Mouse (Mus musculus): ENCODE results near the gene Myo18a. TPM values are rescaled to one million over a fixed set of nuclear protein-coding genes. Genes with fewer than 3 reads are reported as not detected.

Gene Myo18a
- polyA plus RNA-seq, 1 experiment from 2014 or later: 44.1 TPM

DNA sequence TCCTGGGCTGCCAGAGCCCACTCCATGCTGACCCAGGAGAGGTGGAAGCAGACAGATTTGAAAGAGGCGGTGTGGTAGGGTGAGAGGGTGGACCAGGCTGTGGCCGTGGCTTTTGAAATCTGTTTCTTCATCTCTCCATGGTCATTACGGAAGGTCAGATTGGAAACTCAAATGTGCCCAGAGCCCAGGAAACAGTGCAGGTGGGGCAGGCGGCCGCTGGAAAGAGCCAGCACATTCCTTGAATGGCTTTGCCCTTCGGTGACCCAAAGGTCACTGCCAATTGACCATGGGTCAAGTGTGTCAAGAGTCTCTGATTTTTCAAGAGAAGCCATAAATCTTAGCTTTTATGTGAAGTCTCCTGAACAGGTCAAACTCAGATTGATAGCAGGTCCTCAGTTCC is 150.5 kb downstream of the Myo18a start:
- Histone ChIP-seq H3K4me1 (ENCODE audit: control insufficient read depth, insufficient read depth, low read length) (peaks cover 11% of the 10 kb centered on the region; the same call in 1 of the 2 replicates), H3K27ac (replicated peaks; ENCODE audit: low read depth, low read length) (no peak overlapping the region), H3K9me3 (ENCODE audit: control insufficient read depth, low read length) (no peaks in the 10 kb centered on the region), H3K4me2 (ENCODE audit: low read depth, low read length) (no peak overlapping the region), H3K27me3 (replicated peaks; ENCODE audit: control insufficient read depth, insufficient read depth, low read length) (peaks cover 29% of the 10 kb centered on the region), H3K4me3 (ENCODE audit: low read depth, low read length) (no peak overlapping the region), H3K36me3 (ENCODE audit: control insufficient read depth, insufficient read depth, low read length) (no peaks in the 10 kb centered on the region), H3K9ac (ENCODE audit: low read depth, low read length) (no peak overlapping the region)
- no peak for DNase-seq (ENCODE audit: low spot score)
- 42% methylated on average over 6 of the region's 6 CpGs for WGBS
- ATAC-seq (ENCODE audit: low read depth): no peak

DNA sequence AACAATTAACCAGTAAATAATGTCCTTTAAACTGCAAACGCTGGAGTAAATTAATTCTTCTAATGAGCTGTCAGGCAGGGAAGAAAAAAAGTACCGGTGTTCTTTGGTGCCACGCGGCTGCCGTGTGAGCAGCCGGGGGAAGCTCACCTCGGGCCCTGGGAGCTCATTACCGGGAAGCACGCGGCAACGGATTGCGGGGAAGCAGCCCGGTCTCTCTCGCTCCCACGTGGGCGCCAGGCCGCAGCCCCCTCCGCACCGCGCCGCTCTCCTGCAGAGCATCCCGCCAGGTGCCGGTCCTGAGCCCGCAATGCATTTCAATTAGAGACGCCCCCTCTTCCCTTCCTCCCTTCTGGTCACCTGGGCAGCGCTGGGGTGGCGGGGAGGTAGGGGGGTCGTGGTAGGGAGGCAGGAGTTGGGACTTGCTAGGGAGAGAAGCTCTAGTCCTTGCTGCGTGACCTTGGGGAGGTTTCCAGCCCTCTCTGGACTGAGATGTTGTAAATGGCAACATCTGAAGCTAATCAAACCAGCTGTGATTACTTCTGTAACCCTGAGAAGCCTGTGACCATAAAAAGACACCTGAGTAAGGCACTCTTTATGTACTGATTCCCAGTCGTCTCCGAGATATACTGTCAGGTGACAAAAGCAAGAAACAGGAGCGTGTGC is 151.7 kb downstream of the Myo18a start:
- H3K27ac ChIP-seq (replicated peaks; ENCODE audit: low read depth, low read length): no peak overlapping the region
- DNase-seq (ENCODE audit: low spot score) (no peak), ATAC-seq (ENCODE audit: low read depth) (no peak)
- H3K4me2 ChIP-seq (ENCODE audit: low read depth, low read length): peak overlapping the region; percentile 28
- 4% methylated on average over 31 of the region's 32 CpGs for WGBS
- no peak overlapping the region; the same call in 1 of the 2 replicates for H3K4me3 ChIP-seq (ENCODE audit: low read depth, low read length)
- H3K4me1 ChIP-seq (ENCODE audit: control insufficient read depth, insufficient read depth, low read length): peaks cover 11% of the 10 kb centered on the region; the same call in 1 of the 2 replicates
- peaks cover 29% of the 10 kb centered on the region for H3K27me3 ChIP-seq (replicated peaks; ENCODE audit: control insufficient read depth, insufficient read depth, low read length)
- H3K9me3 ChIP-seq (ENCODE audit: control insufficient read depth, low read length): no peaks in the 10 kb centered on the region
- H3K9ac ChIP-seq (ENCODE audit: low read depth, low read length): no peak overlapping the region
- H3K36me3 ChIP-seq (ENCODE audit: control insufficient read depth, insufficient read depth, low read length): no peaks in the 10 kb centered on the region

Other genes with a start within 250 kb of the Myo18a start
- 2.3 and 3.3 TPM in 2 replicates for gene Abhd15, start 248.1 kb upstream of the Myo18a start, polyA plus RNA-seq (2014; fragmentation: Nextera tagmentation; extraction: Ambion mirVana)
- gene Trp53i13, start 247.3 kb upstream of the Myo18a start, polyA plus RNA-seq (2014; fragmentation: Nextera tagmentation; extraction: Ambion mirVana): 51.2 and 52.3 TPM in 2 replicates
- not detected in 2 replicates for gene Gm10392, start 244.0 kb upstream of the Myo18a start, polyA plus RNA-seq (2014; fragmentation: Nextera tagmentation; extraction: Ambion mirVana)
- 19.1 and 19.6 TPM in 2 replicates for gene Taok1, start 155.4 kb upstream of the Myo18a start, polyA plus RNA-seq (2014; fragmentation: Nextera tagmentation; extraction: Ambion mirVana)
- 4.6 and 6.5 TPM in 2 replicates for gene Nufip2, start 77.1 kb upstream of the Myo18a start, polyA plus RNA-seq (2014; fragmentation: Nextera tagmentation; extraction: Ambion mirVana)
- gene Cryba1, start 38.0 kb upstream of the Myo18a start, polyA plus RNA-seq (2014; fragmentation: Nextera tagmentation; extraction: Ambion mirVana): not detected in 2 replicates
- gene Gm10277, start 24.5 kb downstream of the Myo18a start, polyA plus RNA-seq (2014; fragmentation: Nextera tagmentation; extraction: Ambion mirVana): 0.26 and 0.46 TPM in 2 replicates
- gene Pipox, start 130.8 kb downstream of the Myo18a start, polyA plus RNA-seq (2014; fragmentation: Nextera tagmentation; extraction: Ambion mirVana): 1.5 and 1.8 TPM in 2 replicates
- 1.4 and 1.8 TPM in 2 replicates for gene Sez6, start 167.6 kb downstream of the Myo18a start, polyA plus RNA-seq (2014; fragmentation: Nextera tagmentation; extraction: Ambion mirVana)
- 15.0 and 17.0 TPM in 2 replicates for gene Phf12, start 219.5 kb downstream of the Myo18a start, polyA plus RNA-seq (2014; fragmentation: Nextera tagmentation; extraction: Ambion mirVana)